Mouse (Mus musculus) thymus, adult 18-20 months (tissue): ENCODE data around the gene Rpain.

Experiments used
- DNase-seq, 2 experiments: peaks; one replicate each; pipeline ENCODE4 v3.0.0; 2022; ENCODE audit warnings: mixed read lengths in 2 of 2

Rpain gene

DNA sequence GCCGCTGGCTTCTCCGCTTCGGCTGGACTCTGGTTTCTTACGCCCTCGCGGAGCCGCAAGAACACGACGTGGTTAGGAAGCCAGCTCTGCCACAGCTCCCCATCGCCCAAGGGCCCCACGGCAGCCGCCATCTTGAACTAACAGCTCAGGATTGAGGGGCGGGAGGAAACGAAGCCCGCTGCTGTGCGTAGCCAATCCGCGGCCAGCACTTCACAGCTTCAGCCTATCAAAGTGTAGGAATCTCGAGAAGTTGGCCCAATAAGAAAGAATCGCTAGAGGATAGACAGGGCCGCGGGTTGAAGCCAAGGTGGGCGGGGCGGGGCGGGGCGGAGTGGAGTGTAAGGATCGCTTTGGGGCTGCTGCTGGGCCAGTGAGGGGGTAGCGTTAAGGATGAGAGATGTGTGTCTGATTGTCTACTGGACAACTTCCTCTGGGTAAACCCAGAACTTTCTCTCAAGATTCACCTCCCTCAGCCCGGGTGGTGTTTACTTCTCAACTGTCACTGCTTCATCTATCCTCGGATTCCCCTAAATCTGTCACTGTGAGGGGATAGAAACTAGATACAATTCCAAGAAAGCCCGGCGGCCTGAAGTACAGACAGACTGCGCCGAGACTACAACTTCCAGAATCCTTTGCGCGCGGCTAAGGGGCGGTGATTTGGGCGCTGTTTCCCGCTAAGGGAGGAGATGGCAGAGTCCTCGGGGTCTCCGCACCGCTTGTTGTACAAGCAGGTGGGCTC lies at the start of gene Rpain, which contains the start of gene Nup88:
Gene Rpain (plus strand): TSS at position 393 of the 739 bp plus-strand sequence.
Gene Nup88 (minus strand): TSS at position 153 of the 739 bp plus-strand sequence.
- DNase-seq, result peak; percentile 88 to 93

DNA sequence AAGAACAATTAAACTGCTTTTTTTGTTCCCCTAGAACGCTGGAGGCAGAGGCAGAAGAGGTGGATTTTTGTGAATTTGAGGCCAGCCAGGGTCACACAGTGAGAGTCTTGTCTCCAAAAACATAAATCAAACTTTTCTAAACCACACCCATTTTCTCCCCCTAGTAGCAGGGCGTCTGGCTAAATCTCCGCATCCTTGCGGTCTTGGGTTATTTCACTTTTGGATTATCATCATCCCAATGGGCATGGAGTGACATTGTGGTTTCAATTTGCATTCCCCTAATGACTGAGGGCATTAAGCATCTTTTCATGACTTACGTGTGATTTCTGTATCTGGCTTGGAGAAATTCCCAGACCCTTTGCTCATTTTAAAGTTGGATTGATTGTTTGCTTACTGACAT lies 38.6 kb upstream of the Rpain start:
- DNase-seq, result no peak

DNA sequence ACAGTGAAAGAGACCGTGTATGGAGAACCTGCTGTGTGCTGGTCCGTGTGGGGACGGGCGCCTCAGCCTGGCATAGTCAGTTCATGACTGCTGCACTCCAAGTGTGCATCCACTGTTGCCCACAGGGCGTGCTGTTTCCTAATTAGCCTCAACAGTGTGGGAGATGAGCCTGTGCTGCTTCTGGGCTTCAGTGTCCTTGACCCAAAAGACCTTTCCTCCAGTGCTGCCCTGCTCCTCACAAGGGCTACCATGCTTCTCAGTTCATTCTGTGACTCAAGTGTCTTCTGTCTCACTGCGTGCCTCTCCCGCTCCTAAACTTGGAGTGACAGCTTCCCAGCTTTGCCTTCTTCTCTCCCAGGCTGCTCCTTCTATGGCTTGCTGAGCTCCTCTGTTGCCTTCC lies 34.7 kb upstream of the Rpain start:
- DNase-seq, result no peak

DNA sequence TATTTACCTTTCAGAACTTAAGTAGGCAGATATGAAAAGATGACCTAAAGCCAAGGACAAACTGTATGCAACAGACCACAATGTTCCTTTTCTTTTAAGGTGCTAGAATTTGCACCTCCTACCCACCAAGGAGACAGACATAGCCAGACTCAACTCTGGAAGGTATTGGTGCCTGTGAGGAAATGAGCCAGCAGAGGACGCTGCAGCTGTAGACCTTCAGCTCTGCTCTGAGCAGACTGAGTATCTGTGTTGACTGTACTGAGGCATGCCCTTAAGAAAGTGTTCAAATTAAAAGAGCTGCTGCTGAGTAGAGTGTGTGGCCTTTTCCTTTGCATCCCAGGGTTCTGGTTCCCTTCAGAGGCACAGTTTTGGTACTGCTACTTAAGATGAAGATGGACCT lies 27.4 kb upstream of the Rpain start:
- DNase-seq, result no peak

DNA sequence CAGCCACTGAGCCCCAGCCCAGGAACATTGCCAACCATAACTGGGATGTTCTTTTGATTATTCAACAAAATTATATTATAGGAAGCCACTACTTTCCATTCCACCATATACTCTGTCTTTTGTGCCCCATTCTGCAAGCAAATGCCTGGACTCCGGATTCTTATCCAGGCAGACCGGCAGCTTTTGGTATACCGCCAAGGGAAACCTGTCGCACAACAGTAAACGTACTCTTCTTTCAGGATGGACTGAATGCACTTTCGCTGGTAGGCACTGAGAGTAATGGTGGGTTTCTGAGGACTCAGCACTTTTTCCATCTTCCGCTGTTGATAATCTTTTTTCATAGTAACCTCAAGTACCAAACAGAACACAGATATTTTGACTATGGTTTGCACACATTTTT lies 26.4 kb upstream of the Rpain start:
- no peak for DNase-seq

DNA sequence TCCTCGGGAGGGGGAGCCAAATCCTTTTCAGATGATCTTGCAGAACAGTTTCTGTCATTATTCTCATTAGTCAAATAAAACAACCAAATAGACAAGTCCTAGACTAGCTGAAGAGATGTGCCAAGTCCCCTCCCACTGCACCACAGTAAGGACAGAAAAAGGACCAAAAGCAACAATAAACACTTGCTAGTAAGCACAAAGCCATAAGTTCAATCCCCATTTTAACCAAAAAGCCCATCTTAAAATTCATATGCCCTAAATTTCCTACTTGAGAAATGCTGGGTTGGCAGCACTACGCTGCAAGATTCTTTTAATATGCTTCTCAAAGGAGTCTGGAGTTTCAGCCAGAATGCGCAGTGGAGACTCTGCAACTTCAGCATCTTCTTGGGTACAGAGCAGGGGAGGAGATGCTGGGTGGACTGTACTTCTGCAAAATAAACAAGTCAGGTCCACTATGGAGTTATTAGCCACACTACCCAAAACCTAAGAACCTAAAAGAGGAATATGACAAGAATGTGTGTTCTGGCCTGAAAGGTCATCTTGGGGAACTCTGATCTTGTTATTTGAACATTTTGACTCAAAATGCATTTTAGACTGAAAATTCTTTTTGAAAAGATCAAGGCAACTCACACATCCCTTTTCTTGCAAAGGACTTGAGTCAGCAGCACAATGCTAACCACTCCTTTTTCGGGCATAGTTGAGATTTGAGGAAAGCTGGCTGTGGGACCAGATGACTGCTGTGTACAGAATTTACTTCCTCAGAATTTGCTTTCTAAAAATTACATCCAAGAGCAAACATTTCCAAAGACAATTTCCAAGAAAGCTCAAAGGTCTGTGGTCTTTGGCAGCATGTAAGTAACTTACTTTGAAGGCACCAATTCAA lies 24.8 kb upstream of the Rpain start:
- DNase-seq, result no peak

DNA sequence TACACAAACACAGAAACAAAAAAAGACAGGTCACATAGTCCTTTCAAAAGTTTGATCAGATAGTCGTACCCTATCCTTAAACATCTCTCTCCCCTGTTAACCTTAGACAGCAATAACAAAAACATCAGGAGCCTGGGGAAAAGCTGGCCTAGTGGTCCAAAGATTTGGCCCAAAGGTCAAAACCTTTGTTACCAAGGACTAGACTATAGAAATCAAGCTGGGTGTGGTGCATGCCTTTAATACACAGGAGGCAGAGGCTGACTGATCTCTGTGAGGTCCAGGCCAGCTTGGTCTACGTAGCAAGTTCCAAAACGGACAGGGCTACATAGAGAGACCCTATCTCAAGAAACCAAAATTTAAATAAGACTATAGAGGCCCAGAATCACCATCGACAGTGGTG lies 15.3 kb upstream of the Rpain start:
- no peak for DNase-seq

DNA sequence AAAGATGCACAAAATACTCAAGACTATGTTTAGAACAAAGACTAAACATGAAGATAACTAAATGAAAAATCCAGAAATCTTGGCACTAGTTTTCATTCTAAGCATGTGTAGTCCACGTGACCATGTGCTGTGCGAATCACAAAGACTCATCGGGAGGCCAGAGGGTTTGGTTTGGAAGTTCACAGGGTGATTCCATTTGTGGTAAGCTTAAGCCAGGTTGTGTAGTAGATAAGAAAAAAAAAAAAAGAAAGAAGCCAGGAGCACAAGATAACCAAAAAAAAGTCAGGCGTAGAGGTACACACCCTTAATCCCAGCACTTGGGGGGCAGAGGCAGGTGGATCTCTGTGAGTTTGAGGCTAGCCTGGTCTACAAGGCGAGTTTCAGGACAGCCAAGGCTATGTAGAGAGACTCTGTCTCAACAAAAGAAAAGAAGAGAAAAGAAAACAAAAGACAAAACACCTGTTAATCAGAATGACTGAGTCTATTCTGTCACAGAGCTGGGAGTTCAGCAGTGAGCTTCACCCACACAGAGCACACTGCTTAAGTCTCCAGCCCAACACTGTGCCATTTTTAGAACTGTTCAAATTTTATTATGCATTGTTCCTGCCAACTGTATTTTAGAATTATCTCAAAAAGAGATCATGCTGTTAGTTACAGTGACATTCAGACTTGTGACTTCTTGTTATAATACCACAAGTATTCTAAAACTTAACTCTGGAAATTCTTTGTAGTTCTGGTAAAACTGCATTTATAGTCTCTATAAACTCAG lies 9.0 kb upstream of the Rpain start:
- DNase-seq, result no peak

DNA sequence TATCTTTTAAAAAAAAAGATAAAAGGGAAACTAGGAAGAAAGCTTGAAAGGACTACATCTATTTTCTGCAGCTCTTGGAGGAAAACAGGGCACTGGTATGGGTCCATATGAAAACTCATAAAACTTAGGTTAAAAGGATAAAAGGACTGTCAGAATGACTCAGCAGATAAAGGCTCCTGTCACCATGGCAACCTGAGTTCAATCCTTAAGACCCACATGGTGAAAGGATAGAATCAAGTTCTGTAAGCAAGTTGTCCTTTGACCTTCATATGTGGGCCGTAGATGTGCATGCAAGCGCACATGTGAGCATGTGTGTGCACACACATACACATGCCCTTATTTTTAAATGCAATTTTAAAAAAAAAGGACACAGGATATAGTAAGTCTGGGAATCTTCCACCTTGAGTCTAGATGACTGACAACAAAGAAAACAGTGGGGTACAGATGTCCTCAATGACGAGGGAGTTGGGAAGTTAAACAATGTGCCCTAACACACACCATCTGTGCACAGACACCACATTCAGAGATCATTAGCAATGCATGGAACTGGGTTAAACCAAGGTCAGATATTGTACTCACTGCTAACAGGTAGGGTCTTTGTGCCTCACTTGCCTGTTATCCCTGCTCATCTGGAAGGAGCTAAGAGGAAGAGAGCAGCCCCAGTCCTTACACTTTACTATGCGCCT lies 5.6 kb upstream of the Rpain start:
- no peak for DNase-seq

DNA sequence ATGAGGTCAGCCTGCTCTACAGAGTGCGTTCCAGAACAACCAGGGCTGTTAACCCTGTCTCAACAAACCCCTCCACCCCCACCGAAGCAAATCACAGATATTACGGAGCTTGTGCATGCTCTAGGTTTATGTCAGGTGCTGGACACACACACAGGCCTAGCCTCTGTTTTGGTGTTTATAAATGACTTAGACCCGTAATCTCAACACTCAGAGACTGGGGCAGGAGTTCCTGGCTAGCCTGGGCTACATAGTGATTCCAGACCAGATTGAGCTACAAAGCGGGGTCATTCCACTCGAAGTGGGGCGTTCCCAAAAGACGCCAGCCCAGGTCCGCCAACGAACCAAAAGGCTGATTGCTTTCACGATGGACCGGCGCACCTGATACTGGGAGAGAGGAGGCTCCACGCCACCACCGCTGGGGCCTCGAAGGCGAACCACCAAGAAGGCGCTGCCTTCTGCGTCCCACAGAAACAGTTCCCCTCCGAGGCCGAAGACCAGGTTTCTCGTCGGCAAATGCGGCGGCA lies 680 bp upstream of the Rpain start:
- no peak for DNase-seq

DNA sequence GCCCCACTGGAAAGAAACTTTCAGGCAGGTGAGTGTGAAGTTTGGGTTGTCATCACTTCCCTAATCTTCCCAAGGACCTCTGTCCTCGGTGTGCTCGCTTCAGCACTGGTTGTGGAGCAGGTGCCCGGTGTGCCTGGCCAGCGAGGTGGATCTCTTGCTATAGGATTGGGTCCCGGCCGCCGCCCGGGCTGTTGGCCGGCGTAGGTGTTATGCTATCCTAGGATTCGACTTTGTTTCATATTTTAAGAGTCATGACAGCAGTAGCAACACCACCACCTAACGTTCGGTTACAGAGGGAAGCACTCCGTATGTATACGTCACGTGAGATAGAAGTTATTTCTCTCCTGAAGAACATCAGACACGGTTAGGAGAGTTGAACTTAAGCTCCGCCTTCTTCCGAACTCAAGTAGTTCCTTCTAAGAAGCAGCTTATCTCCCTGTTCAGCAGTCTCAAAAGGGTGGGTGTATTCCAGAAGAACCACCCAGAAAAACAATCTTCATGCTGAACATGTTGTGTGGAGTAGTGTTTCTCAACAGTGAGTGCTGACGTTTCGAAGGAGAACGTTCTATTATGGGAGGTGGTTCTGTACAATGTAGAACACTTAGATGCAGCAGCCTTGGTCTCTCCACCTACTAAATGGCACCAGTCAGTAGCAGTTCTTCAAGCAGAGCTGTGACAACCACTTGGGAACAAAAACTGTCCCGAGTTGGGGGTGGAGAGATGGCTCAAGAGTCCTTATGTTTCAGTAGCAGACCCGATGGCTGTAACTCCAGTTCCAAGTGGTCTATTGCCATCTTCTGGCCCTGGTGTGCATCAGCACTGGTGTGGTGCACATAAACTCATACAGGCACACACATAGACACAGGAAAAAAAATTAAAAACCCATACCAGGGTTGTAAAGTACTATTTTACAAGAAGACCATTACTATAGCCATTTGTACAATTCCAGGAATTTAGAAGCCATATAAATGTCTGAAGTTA lies 837 bp downstream of the Rpain start:
- DNase-seq, result no peak

DNA sequence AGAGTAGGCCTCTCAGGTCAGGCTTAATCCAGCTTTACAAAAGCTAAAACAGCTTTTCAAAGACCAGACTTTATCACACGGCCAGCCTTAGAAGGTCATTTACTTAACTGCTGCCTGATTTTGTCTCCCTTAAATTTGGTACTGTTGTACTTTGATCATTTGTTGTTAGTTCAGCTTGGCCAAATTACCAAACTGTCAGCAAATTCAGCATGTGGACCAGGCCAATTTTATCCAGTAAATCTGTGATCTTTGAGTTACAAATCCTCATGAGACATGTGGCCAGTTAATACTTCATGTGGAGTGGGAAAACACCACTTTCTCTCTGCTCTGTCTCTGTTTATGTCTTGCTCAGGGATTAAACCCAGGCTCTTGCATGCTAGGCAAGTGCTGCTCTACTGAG lies 2.6 kb downstream of the Rpain start:
- no peak for DNase-seq

DNA sequence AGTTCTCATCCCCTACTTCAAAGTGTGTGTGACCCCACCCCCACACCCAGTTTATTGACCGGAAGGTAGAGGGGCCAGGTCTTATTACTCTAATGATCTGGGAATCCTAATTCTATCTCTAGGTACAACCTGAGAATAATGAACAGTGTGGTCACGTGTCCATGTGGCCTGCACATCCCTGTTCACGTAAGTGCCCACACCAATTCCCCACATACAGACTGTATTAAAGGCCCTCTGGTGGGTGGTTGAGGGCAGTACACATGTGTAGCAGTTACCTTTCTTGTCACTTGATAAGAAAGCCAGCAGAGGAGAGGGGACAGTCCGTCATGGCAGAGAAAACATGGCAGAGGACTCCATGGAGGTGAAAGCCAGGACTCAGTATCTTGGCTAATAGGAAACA lies 3.9 kb downstream of the Rpain start:
- no peak for DNase-seq

DNA sequence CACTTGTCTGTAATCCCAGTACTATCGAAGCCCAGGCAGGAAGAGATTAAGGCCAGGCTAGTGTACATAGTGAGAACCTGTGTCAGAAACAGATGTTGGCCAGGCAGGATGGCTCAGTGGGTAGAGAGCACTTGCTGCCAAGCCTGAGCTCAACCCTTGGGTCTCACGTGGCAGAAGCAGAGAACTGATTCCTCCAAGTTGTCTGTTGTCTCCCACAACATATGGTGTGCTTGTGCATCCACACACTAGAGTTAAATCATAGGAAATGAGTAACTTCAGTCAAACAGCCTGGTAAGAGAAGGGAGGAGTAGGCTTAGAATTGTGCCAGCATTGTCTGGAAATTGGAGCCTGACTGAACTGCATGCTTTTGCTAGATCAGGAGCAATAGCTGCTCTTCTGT lies 5.2 kb downstream of the Rpain start:
- DNase-seq, result no peak

DNA sequence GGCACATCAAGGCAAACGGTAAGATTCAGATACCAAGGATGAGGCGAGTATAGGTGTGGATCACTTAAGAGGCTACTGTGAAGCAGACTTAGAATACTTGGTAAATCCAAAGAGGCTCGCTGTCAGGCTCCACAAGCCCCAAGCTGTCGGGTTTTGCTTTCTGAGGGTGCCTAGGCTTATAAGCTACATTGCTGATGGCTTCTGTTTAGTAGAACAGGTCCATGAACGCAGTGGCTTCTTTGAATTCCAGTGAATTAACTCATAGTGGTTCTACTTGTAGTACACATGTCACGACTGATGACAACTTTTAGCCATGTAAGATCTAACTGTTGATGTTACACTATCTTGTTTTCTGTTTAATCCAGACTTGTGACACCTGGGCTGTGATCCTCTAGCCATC lies 7.3 kb downstream of the Rpain start:
- no peak for DNase-seq

DNA sequence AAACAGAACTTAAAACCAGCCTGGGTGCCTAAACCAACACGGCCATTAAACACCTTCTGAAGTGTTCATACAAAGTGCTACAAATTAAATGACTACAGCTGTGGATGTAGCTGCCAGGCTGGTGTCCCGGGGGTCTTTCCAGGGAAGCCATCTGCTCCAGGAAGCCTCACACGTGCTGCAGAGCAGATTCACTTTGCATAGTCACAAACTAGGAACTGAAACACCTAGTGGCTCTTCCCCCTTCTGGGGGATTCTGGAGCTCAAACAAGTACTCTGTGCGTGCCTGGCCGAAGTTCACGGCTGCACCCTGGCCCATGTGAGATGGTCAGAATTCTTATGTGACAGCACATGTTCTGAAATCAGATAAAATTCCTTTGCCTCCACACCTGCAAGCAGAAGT lies 10.2 kb downstream of the Rpain start:
- no peak for DNase-seq

DNA sequence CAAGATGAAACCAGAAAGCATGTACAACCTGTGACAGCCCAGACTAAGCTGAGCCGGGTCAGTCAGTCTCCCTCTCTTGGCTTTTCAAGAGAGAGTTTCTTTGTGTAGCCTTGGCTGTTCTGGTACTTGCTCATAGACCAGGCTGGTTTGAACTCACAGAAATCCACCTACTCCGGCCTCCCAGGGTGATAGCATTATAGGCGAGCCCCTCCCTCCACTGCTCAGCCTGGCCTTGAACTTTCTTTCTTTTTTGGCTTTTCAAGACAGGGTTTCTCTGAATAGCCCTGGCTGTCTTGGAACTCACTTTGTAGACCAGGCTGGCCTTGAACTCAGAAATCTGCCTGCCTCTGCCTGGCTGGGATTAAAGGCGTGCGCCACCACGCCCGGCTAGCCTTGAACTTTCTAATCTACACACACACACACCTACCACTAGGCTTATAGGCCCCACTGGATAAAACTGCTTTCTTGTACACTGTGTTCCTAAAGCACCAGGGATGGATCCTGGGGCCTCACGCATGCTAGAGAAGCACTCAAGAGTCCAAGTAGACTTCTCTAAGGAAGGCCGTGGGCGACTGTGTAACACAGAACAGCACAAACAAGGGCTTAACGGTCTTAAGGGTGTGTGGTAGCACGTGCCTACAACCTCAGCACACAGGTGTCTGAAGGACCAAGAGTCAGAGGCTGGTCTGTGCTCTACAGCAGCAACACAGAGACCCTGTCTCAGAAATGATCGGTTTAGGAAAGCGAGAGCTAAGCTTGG lies 10.9 kb downstream of the Rpain start:
- no peak for DNase-seq

DNA sequence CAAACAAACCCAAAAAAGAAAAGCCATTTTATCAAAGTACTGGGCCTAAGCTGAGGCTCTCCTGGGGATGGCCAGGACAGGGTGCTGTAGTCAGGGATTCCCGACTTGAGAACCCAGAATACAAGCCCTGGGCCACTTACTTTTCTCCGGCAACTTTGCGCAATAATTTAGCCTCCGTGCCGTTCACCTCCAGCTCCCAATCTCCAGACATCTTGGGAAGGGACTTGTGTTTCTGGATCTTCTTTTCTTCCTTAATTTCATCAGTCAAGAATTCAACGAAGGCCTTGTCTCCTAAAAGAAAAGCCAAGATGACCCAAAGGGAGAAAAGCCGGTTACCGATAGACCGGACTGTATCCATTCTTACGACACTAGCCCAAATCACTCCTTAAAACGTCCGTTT lies 12.0 kb downstream of the Rpain start:
- DNase-seq, result no peak

DNA sequence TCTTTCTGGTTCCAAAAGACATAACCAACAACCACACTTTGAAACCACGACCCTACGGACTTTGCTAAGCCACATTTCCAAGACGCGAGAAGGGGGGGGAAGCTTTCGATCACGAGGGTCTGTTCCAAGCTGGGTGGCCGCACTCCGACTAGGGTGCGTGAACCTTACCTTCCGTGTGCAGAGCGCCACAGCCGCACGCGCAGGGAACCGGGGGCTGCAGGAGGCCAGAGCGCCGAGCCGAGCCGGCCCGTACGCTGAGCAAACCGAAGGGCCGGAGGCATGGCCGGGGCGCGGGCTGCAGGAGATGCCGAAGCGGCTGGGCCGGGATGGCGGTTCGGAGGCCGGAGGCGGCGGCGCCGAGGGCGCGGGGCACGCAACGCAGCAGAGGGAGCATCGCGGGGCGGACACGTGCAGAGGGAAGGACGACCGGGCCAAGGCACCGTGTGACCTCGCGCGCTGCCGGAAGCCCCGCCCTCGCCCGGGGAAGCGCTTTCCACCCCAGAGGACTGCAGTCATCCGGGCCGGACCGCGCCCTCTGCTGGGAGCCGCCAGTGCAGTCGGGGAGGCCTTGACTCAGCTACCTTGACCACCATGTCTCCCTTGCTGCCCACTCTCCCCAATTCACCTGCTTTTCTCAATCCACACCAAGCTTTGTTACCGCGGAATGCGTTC lies 12.7 kb downstream of the Rpain start, which contains the start of gene C1qbp:
Gene C1qbp (minus strand): TSS at position 470 of the 672 bp plus-strand sequence.
- peak; percentile 83 to 84 for DNase-seq

DNA sequence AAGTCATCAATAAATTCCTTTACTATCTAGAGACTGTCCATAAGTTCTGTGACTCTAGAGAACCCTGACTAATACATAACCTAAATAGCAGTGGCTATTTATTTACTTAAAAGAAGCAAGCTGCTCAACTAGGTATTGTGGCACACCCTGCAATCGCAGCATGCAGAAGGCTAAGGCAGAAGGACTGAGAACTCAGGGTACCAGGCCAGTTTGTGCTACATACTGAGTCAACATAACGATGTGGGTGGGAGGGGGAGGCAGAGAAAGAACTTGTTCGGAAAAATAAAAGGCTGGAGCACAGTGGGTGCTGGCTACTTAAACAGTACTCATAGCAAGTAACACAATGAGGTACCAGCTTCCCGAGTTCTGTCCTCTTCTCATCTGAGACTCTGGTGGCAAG lies 31.2 kb downstream of the Rpain start:
- DNase-seq, result no peak
